Mouse (Mus musculus) kidney, postnatal 0 days (tissue): Measurements from ENCODE around the gene H2-DMb1. TPM values are rescaled to one million over a fixed set of nuclear protein-coding genes. Genes with fewer than 3 reads are reported as not detected.

ENCODE experiments used
- ATAC-seq: fragments of 200-750 bp; cut with Nextera tagmentation; replicated peaks from 2 replicates; pipeline ENCODE4 v1.8.0; 2017; ENCODE audit warnings: low read depth, moderate number of reproducible peaks, moderate TSS enrichment, moderate library complexity; ENCODE audit not compliant: low FRiP score
- DNase-seq: peaks from one replicate; pipeline ENCODE4 v3.0.0-alpha.2; 2016; ENCODE audit warnings: low spot score
- H3K27ac ChIP-seq: fragments of 300-500 bp; sonication (generic); 2 replicates; pipeline ENCODE4 v1.5.1; 2014; ENCODE audit warnings: mild to moderate bottlenecking
- H3K27me3 ChIP-seq: fragments of 300-500 bp; sonication (generic); 2 replicates; pipeline ENCODE4 v1.6.1; 2014; ENCODE audit warnings: low read length, mixed read lengths; ENCODE audit not compliant: insufficient read depth
- H3K36me3 ChIP-seq: fragments of 300-500 bp; sonication (generic); 2 replicates; pipeline ENCODE4 v1.6.1; 2014; ENCODE audit warnings: low read length, mixed read lengths; ENCODE audit not compliant: insufficient read depth
- H3K4me1 ChIP-seq: fragments of 300-500 bp; sonication (generic); replicated peaks from 2 replicates; pipeline ENCODE4 v1.6.1; 2014; ENCODE audit warnings: antibody characterized with exemption, low read length, mixed read lengths; ENCODE audit not compliant: insufficient read depth
- H3K4me2 ChIP-seq: fragments of 300-500 bp; sonication (generic); 2 replicates; pipeline ENCODE4 v1.6.1; 2014; ENCODE audit warnings: mild to moderate bottlenecking, low read length, moderate library complexity, mixed read lengths
- H3K4me3 ChIP-seq: fragments of 300-500 bp; sonication (generic); replicated peaks from 2 replicates; pipeline ENCODE4 v1.5.1; 2014; ENCODE audit warnings: low read depth, low read length
- H3K9ac ChIP-seq: fragments of 300-500 bp; sonication (generic); 2 replicates; pipeline ENCODE4 v1.6.1; 2014; ENCODE audit warnings: low read depth, low read length
- H3K9me3 ChIP-seq: fragments of 300-500 bp; sonication (generic); replicated peaks from 2 replicates; pipeline ENCODE4 v1.6.1; 2016; ENCODE audit warnings: low read length, inconsistent platforms, mixed read lengths
- CTCF ChIP-seq: IDR thresholded peaks from 2 replicates; pipeline ENCODE4 v1.5.1; 2016; ENCODE audit warnings: antibody characterized with exemption, low read depth, mild to moderate bottlenecking, moderate library complexity
- WGBS: fragments of 180-500 bp; shearing (Covaris S2); extraction: QIAGEN DNeasy Blood & Tissue Kit; methylation state at CpG from one replicate; pipeline ENCODE4 v1.1.7; 2014; 5-methylcytosine and 5-hydroxymethylcytosine counted together
- polyA plus RNA-seq: library from polyadenylated mRNA; unstranded; fragments of >200 nt; fragmentation: Nextera tagmentation; extraction: Ambion mirVana; gene quantifications from 2 replicates; pipeline ENCODE4 v1.2.1, GENCODE M21; 2015

The H2-DMb1 gene
- polyA plus RNA-seq, 1 experiment from 2014 or later: 12.9 TPM

GRCm38 (mm10) chr17:34128264-34128937 lies 24.5 kb upstream of the H2-DMb1 start:
- H3K27me3 ChIP-seq: no peaks in the 10 kb centered on the region
- ATAC-seq (no peak), DNase-seq (no peak)
- H3K4me3 ChIP-seq: 0 out of 2 replicates have a peak overlapping the region, but pooled peaks have one; percentile 5
- WGBS: 32% methylated on average over 13 of the region's 13 CpGs
- TF ChIP-seq CTCF: peak; percentile 54
- H3K36me3 ChIP-seq: no peaks in the 10 kb centered on the region
- H3K27ac ChIP-seq: no peak overlapping the region
- H3K4me2 ChIP-seq: 0 out of 2 replicates have a peak overlapping the region, but pooled peaks have one; percentile 13
- H3K9ac ChIP-seq: no peak overlapping the region
- H3K4me1 ChIP-seq: peaks cover 28% of the 10 kb centered on the region
- H3K9me3 ChIP-seq: no peaks in the 10 kb centered on the region

- Histone ChIP-seq H3K4me2 (0 out of 2 replicates have a peak overlapping the region, but pooled peaks have one; percentile 13), H3K4me1 (peaks cover 28% of the 10 kb centered on the region), H3K36me3 (no peaks in the 10 kb centered on the region), H3K27me3 (no peaks in the 10 kb centered on the region), H3K9me3 (no peaks in the 10 kb centered on the region), H3K4me3 (peak overlapping the region; percentile 5; the same call in 1 of the 2 replicates), H3K9ac (no peak overlapping the region; the same call in 1 of the 2 replicates), H3K27ac (no peak overlapping the region)
- no peak for DNase-seq
- TF ChIP-seq CTCF: no peak; the same call in 1 of the 2 replicates
- no peak for ATAC-seq
- WGBS: 21% methylated on average over 18 of the region's 18 CpGs
Observed at GRCm38 (mm10) chr17:34128944-34129791, 23.7 kb upstream of the H2-DMb1 start.

- Histone ChIP-seq H3K4me2 (no peak overlapping the region), H3K9ac (no peak overlapping the region), H3K4me1 (peaks cover 24% of the 10 kb centered on the region), H3K36me3 (no peaks in the 10 kb centered on the region), H3K9me3 (no peaks in the 10 kb centered on the region), H3K27ac (no peak overlapping the region), H3K27me3 (no peaks in the 10 kb centered on the region), H3K4me3 (no peak overlapping the region)
- no peak for ATAC-seq
- no peak for DNase-seq
- no peak for TF ChIP-seq CTCF
- WGBS: 45% methylated on average over 19 of the region's 19 CpGs
Observed at GRCm38 (mm10) chr17:34130073-34130947, 22.6 kb upstream of the H2-DMb1 start.

- Histone ChIP-seq H3K27me3 (no peaks in the 10 kb centered on the region), H3K4me3 (no peak overlapping the region), H3K4me1 (peaks cover 24% of the 10 kb centered on the region), H3K36me3 (no peaks in the 10 kb centered on the region), H3K9me3 (no peaks in the 10 kb centered on the region), H3K27ac (no peak overlapping the region), H3K4me2 (no peak overlapping the region), H3K9ac (no peak overlapping the region)
- DNase-seq: no peak
- TF ChIP-seq CTCF: no peak
- 79% methylated on average over 7 of the region's 7 CpGs for WGBS
- no peak for ATAC-seq
Observed at GRCm38 (mm10) chr17:34131911-34132310, 21.0 kb upstream of the H2-DMb1 start.

GRCm38 (mm10) chr17:34133289-34133688 lies 19.6 kb upstream of the H2-DMb1 start:
- Histone ChIP-seq H3K4me2 (no peak overlapping the region), H3K4me3 (no peak overlapping the region), H3K27me3 (no peaks in the 10 kb centered on the region), H3K36me3 (no peaks in the 10 kb centered on the region), H3K4me1 (peaks cover 11% of the 10 kb centered on the region; the same call in 1 of the 2 replicates), H3K27ac (no peak overlapping the region), H3K9me3 (no peaks in the 10 kb centered on the region), H3K9ac (no peak overlapping the region)
- TF ChIP-seq CTCF: peak; percentile 63
- 71% methylated on average over 11 of the region's 11 CpGs for WGBS
- no peak; the same call in 1 of the 2 replicates for ATAC-seq
- no peak for DNase-seq
